Mouse (Mus musculus) hindbrain, embryonic 10.5 days (tissue): Measurements from ENCODE around the gene Osgepl1. TPM values are rescaled to one million over a fixed set of nuclear protein-coding genes. Genes with fewer than 3 reads are reported as not detected.
"Not testable (repeated sequence)": the region's sequence is repeated elsewhere in the genome, so short reads cannot be mapped to it uniquely, and the experiment has no call there.

Source experiments
- DNase-seq: peaks from one replicate; pipeline ENCODE4 v3.0.0-alpha.2; 2017; ENCODE audit warnings: low spot score
- H3K27ac ChIP-seq: fragments of 300-500 bp; sonication (generic); 2 replicates; pipeline ENCODE4 v1.5.1; 2016; ENCODE audit warnings: mild to moderate bottlenecking, moderate library complexity
- H3K27me3 ChIP-seq: fragments of 300-500 bp; sonication (generic); 2 replicates; pipeline ENCODE4 v1.6.1; 2016; ENCODE audit warnings: mild to moderate bottlenecking; ENCODE audit not compliant: poor library complexity, insufficient read depth, severe bottlenecking
- H3K36me3 ChIP-seq: fragments of 300-500 bp; sonication (generic); 2 replicates; pipeline ENCODE4 v1.6.1; 2016; ENCODE audit warnings: mild to moderate bottlenecking, moderate library complexity
- H3K4me1 ChIP-seq: fragments of 300-500 bp; sonication (generic); replicated peaks from 2 replicates; pipeline ENCODE4 v1.6.1; 2016; ENCODE audit warnings: mild to moderate bottlenecking
- H3K4me3 ChIP-seq: fragments of 300-500 bp; sonication (generic); 2 replicates; pipeline ENCODE4 v1.5.1; 2016; ENCODE audit warnings: mild to moderate bottlenecking, moderate library complexity
- H3K9me3 ChIP-seq: fragments of 300-500 bp; sonication (generic); 2 replicates; pipeline ENCODE4 v1.6.1; 2016; ENCODE audit warnings: mild to moderate bottlenecking, moderate library complexity
- WGBS: fragments of 180-500 bp; shearing (Covaris S2); methylation state at CpG from one replicate; pipeline ENCODE4 v1.1.7; 2016; 5-methylcytosine and 5-hydroxymethylcytosine counted together
- polyA plus RNA-seq: library from polyadenylated mRNA; unstranded; fragments of >200 nt; fragmentation: Nextera tagmentation; extraction: Ambion mirVana; gene quantifications from 2 replicates; pipeline ENCODE4 v1.2.1, GENCODE M21; 2016

The Osgepl1 gene
- polyA plus RNA-seq, 1 experiment from 2014 or later: 26.2 TPM

- not testable (repeated sequence) for H3K4me3 ChIP-seq, H3K27me3 ChIP-seq, H3K27ac ChIP-seq, H3K9me3 ChIP-seq, H3K4me1 ChIP-seq, H3K36me3 ChIP-seq, DNase-seq
- 90% methylated on average over 5 of the region's 5 CpGs for WGBS
These were observed 20.1 kb downstream of the Osgepl1 start for GRCm38 (mm10) chr1:53333527-53333926.

GRCm38 (mm10) chr1:53335465-53335864 lies 22.0 kb downstream of the Osgepl1 start:
- peaks cover 8% of the 10 kb centered on the region; the same call in 1 of the 2 replicates for H3K9me3 ChIP-seq
- no peak overlapping the region for H3K4me3 ChIP-seq
- H3K4me1 ChIP-seq: no peaks in the 10 kb centered on the region
- H3K27me3 ChIP-seq: no peaks in the 10 kb centered on the region
- peaks cover 5% of the 10 kb centered on the region for H3K36me3 ChIP-seq
- no peak overlapping the region for H3K27ac ChIP-seq
- no peak for DNase-seq

DNA sequence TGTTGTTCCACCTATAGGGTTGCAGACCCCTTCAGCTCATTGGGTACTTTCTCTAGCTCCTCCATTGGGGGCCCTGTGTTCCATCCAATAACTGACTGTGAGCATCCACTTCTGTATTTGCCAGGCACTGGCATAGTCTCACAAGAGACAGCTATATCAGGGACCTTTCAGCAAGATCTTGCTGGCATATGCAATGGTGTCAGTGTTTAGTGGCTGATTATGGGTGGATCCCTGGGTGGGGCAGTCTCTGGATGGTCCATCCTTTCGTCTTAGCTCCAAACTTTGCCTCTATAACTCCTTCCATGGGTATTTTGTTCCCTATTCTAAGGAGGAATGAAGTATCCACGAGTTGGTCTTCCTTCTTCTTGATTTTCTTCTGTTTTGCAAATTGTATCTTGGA lies 24.0 kb downstream of the Osgepl1 start:
- peaks cover 24% of the 10 kb centered on the region for H3K36me3 ChIP-seq
- not testable (repeated sequence) for H3K4me1 ChIP-seq, DNase-seq, H3K27ac ChIP-seq, H3K4me3 ChIP-seq, H3K27me3 ChIP-seq
- WGBS: 66% methylated on average over 2 of the region's 2 CpGs
- peaks cover 21% of the 10 kb centered on the region for H3K9me3 ChIP-seq

DNA sequence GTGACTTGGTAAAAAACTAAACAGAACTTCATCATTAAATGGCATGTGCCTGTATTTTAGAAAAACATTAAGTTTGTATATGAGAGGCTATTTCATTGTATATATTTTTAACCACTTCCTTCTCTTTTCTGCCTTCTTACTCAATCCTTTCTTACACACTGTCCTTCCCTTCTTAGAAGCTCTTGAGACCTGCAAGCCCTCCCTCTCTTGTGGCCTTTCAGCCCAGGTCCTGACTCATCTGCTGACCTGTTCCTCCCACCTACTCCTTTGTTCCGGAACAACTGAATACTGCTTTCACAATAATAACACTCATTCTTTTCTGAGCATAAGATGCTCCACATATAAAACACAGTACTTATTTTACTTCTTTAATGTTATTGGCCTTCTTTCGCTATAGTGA lies 27.6 kb downstream of the Osgepl1 start:
- no peak for DNase-seq
- H3K9me3 ChIP-seq: peaks cover 24% of the 10 kb centered on the region
- H3K4me1 ChIP-seq: no peaks in the 10 kb centered on the region
- 93% methylated on average over 2 of the region's 2 CpGs for WGBS
- H3K27me3 ChIP-seq: no peaks in the 10 kb centered on the region
- H3K36me3 ChIP-seq: peaks cover 61% of the 10 kb centered on the region
- H3K27ac ChIP-seq: no peak overlapping the region
- no peak overlapping the region for H3K4me3 ChIP-seq

- Histone ChIP-seq H3K36me3 (peaks cover 25% of the 10 kb centered on the region), H3K9me3 (peaks cover 9% of the 10 kb centered on the region; the same call in 1 of the 2 replicates), H3K4me1 (peaks cover 7% of the 10 kb centered on the region), H3K27ac (peak within 1 kb of the TSS; percentile 93), H3K27me3 (no peaks in the 10 kb centered on the region), H3K4me3 (peak within 1 kb of the TSS; percentile 67)
- WGBS: under 1% methylated on average over 44 of the region's 44 CpGs
- DNase-seq: peak; percentile 96
These were observed 39.2 kb downstream of the Osgepl1 start, which contains the start of the genes Asdurf, Gm28551 and Asnsd1 for GRCm38 (mm10) chr1:53352327-53353261. Gene Asdurf (minus strand): TSS chr1:53352619. Gene Gm28551 (minus strand): TSS chr1:53352667. Gene Asnsd1 (minus strand): TSS chr1:53352752.

GRCm38 (mm10) chr1:53358988-53359387 lies 45.6 kb downstream of the Osgepl1 start:
- H3K36me3 ChIP-seq: no peaks in the 10 kb centered on the region
- no peak for DNase-seq
- H3K4me3 ChIP-seq: no peak overlapping the region
- no peaks in the 10 kb centered on the region for H3K4me1 ChIP-seq
- H3K27ac ChIP-seq: no peak overlapping the region
- peaks cover 3% of the 10 kb centered on the region; the same call in 1 of the 2 replicates for H3K9me3 ChIP-seq
- H3K27me3 ChIP-seq: no peaks in the 10 kb centered on the region

Other genes starting within 250 kb of the Osgepl1 start
- not detected in 2 replicates for gene 1700019A02Rik, start 126.0 kb upstream of the Osgepl1 start, polyA plus RNA-seq
- 18.8 and 25.1 TPM in 2 replicates for gene Pms1, start 16.6 kb upstream of the Osgepl1 start, polyA plus RNA-seq
- gene Ormdl1, start 16.5 kb upstream of the Osgepl1 start, polyA plus RNA-seq: 87.6 and 91.4 TPM in 2 replicates
- gene Gm28778, start 16.5 kb upstream of the Osgepl1 start, polyA plus RNA-seq: 0.42 TPM in 1 of 2 replicates, not detected in the other
- 2.1 TPM in 1 of 2 replicates, not detected in the other for gene Asdurf, start 39.0 kb downstream of the Osgepl1 start, polyA plus RNA-seq
- 1.0 and 1.1 TPM in 2 replicates for gene Gm28551, start 39.0 kb downstream of the Osgepl1 start, polyA plus RNA-seq
- 83.7 and 92.6 TPM in 2 replicates for gene Asnsd1, start 39.1 kb downstream of the Osgepl1 start, polyA plus RNA-seq